Mouse (Mus musculus): ENCODE results near the gene Ppp2r2d. TPM values are rescaled to one million over a fixed set of nuclear protein-coding genes. Genes with fewer than 3 reads are reported as not detected.

Ppp2r2d gene
- polyA plus RNA-seq (2017; shearing (Covaris generic)): 101 TPM

DNA sequence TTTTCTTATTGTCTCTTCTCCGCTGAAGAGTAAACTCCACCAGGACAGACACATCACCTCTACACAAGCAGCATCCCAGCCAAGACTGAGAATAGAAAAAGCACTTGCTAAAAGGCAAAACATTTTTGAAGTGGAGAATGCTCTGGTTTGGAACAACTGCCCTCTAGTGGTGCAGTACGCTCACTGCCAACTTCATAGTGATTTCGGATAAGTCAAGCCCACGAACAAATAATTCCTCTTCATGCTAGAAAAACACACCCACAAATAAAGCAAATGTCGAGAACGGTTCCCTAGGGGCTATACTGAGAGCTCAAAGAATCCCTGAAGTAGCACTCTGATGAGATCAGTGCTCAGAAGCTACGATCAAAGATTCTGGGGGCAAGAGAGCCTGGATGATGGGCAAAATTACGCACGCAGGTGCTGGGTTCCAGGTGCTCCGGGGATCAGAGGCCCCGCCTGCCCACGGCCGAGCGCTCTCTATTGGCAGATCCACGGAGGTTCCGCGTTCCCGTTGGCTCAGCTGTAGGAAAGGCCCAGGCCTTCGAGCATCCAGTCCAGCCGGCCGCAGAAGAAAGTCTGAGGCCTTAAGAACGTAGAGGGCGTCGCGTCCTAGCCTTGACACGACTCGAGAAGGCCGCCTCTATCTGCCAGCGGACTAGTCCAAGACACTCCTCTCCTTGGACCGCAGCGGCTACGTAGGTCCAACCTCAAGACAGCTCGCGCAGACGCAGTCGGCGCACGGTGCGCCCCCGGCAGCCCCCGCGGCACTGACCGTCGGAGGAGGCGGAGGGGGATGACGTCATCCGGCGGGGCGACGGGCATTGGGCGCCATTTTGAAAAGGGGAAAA is at the start of gene Ppp2r2d, which contains the start of gene Mapk1ip1:
Ppp2r2d (plus strand) TSS at position 536 of the 848 bp plus-strand sequence.
Mapk1ip1 (minus strand) TSS at position 730 of the 848 bp plus-strand sequence.

DNA sequence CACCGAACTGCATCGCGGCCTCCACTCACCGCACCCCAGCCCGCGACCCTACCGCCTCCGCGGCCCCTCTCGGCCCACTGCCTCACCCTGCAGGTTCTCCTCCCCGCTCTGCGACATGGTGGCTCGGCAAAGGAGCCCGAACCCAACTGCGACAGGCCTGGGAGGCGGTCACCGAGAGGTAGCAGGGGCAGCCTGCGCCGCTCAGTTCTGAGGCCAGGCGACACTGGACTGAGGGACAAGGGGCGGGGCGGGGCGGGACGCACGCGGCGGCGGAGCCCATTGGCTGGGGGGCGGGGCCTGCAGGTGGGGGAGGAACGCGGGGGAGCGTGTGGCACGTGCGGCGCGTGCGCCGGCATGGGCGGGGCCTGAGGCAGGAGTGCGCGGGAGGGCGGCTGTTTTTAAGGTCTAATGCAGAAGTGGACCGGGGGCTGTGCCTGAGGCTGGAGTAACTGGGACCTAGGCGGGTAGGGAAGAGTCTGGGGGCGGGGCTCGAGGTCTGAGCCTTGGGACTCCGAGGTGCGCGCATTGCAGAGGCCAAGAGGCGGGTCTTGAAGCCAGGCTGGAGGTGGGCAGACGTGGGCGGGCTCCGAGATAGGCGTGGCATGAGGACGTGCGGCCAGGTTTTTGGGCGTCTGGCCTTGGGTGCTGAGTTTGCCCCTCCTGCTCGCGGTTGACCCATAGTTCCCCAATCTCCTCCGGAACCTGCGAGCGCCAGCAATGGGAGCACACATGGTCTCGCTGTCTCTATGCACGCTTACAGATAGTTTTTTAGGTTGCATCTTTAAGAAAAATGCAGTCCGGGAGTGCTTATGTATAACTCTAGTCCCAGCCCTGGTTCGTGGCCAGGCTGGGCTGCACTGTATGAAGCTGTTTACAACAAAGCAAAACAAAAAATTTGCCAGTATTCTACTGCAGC is 63.7 kb downstream of the Ppp2r2d start, which contains the start of gene Bnip3:
Bnip3 (minus strand) TSS at position 243 of the 916 bp plus-strand sequence.

Other genes with a start within 250 kb of the Ppp2r2d start
- gene Mapk1ip1, start 194 bp downstream of the Ppp2r2d start, polyA plus RNA-seq (2017; shearing (Covaris generic)): 27.5 TPM
- 10.1 TPM for gene Bnip3, start 63.4 kb downstream of the Ppp2r2d start, polyA plus RNA-seq (2017; shearing (Covaris generic))
- gene Jakmip3, start 94.7 kb downstream of the Ppp2r2d start, polyA plus RNA-seq (2017; shearing (Covaris generic)): not detected
- gene Dpysl4, start 239.9 kb downstream of the Ppp2r2d start, polyA plus RNA-seq (2017; shearing (Covaris generic)): not detected